Mouse (Mus musculus): ENCODE data around the gene Sycn. TPM values are rescaled to one million over a fixed set of nuclear protein-coding genes. Genes with fewer than 3 reads are reported as not detected.

The Sycn gene
- total and polyA plus RNA-seq, 2 experiments from 2014 or later: not detected

GRCm38 (mm10) chr7:28562951-28563350, 22.3 kb downstream of the Sycn start:
- H3K27me3 ChIP-seq (ENCODE audit: insufficient read depth, low read length): no peaks in the 10 kb centered on the region
- H3K36me3 ChIP-seq (ENCODE audit: insufficient read depth, low read length): peaks cover 31% of the 10 kb centered on the region
- ATAC-seq: no peak
- no peak overlapping the region for H3K4me2 ChIP-seq (ENCODE audit: low read depth, low read length)
- no peak overlapping the region for H3K4me3 ChIP-seq (ENCODE audit: low read length)
- 92% methylated on average over 13 of the region's 13 CpGs for WGBS
- no peak for TF ChIP-seq CTCF (IDR thresholded peaks at IDR 0.05; ENCODE audit: low read depth)
- H3K9ac ChIP-seq (replicated peaks; ENCODE audit: low read length): no peak overlapping the region
- DNase-seq (ENCODE audit: low spot score): no peak
- no peaks in the 10 kb centered on the region for H3K4me1 ChIP-seq (ENCODE audit: insufficient read depth, low read length)
- no peaks in the 10 kb centered on the region for H3K9me3 ChIP-seq (ENCODE audit: low read length)
- no peak overlapping the region for H3K27ac ChIP-seq

- H3K4me3 ChIP-seq (ENCODE audit: low read length): no peak overlapping the region
- H3K9ac ChIP-seq (replicated peaks; ENCODE audit: low read length): no peak overlapping the region
- no peak for TF ChIP-seq CTCF (IDR thresholded peaks at IDR 0.05; ENCODE audit: low read depth)
- H3K27ac ChIP-seq: no peak overlapping the region
- no peaks in the 10 kb centered on the region for H3K27me3 ChIP-seq (ENCODE audit: insufficient read depth, low read length)
- 56% methylated on average over 5 of the region's 5 CpGs for WGBS
- no peak for ATAC-seq
- peaks cover 30% of the 10 kb centered on the region for H3K36me3 ChIP-seq (ENCODE audit: insufficient read depth, low read length)
- H3K9me3 ChIP-seq (ENCODE audit: low read length): no peaks in the 10 kb centered on the region
- DNase-seq (ENCODE audit: low spot score): no peak
- H3K4me2 ChIP-seq (ENCODE audit: low read depth, low read length): no peak overlapping the region
- peaks cover 6% of the 10 kb centered on the region for H3K4me1 ChIP-seq (ENCODE audit: insufficient read depth, low read length)
These were observed 24.7 kb downstream of the Sycn start for GRCm38 (mm10) chr7:28565407-28565806.

- Histone ChIP-seq H3K9ac (replicated peaks; ENCODE audit: low read length) (no peak overlapping the region), H3K4me1 (ENCODE audit: insufficient read depth, low read length) (peaks cover 14% of the 10 kb centered on the region), H3K27me3 (ENCODE audit: insufficient read depth, low read length) (no peaks in the 10 kb centered on the region), H3K9me3 (ENCODE audit: low read length) (no peaks in the 10 kb centered on the region), H3K4me3 (ENCODE audit: low read length) (no peak overlapping the region), H3K4me2 (ENCODE audit: low read depth, low read length) (no peak overlapping the region), H3K36me3 (ENCODE audit: insufficient read depth, low read length) (peaks cover 19% of the 10 kb centered on the region), H3K27ac (no peak overlapping the region)
- no peak for TF ChIP-seq CTCF (IDR thresholded peaks at IDR 0.05; ENCODE audit: low read depth)
- WGBS: 94% methylated on average over 4 of the region's 4 CpGs
- ATAC-seq (no peak), DNase-seq (ENCODE audit: low spot score) (no peak)
These were observed 26.9 kb downstream of the Sycn start for GRCm38 (mm10) chr7:28567539-28567938.

- TF ChIP-seq CTCF (IDR thresholded peaks at IDR 0.05; ENCODE audit: low read depth): peak; percentile 82
- no peak overlapping the region for H3K27ac ChIP-seq
- ATAC-seq: no peak
- H3K4me3 ChIP-seq (ENCODE audit: low read length): no peak overlapping the region
- peak; percentile 72 for DNase-seq (ENCODE audit: low spot score)
- H3K4me2 ChIP-seq (ENCODE audit: low read depth, low read length): no peak overlapping the region
- peaks cover 14% of the 10 kb centered on the region for H3K4me1 ChIP-seq (ENCODE audit: insufficient read depth, low read length)
- H3K9me3 ChIP-seq (ENCODE audit: low read length): no peaks in the 10 kb centered on the region
- peaks cover 19% of the 10 kb centered on the region for H3K36me3 ChIP-seq (ENCODE audit: insufficient read depth, low read length)
- H3K9ac ChIP-seq (replicated peaks; ENCODE audit: low read length): no peak overlapping the region
- H3K27me3 ChIP-seq (ENCODE audit: insufficient read depth, low read length): no peaks in the 10 kb centered on the region
These were observed 27.6 kb downstream of the Sycn start for GRCm38 (mm10) chr7:28568253-28568652.

- no peak for TF ChIP-seq CTCF (IDR thresholded peaks at IDR 0.05; ENCODE audit: low read depth)
- H3K27ac ChIP-seq: peak overlapping the region; percentile 56
- H3K36me3 ChIP-seq (ENCODE audit: insufficient read depth, low read length): peaks cover 11% of the 10 kb centered on the region
- H3K9ac ChIP-seq (replicated peaks; ENCODE audit: low read length): 0 out of 2 replicates have a peak overlapping the region, but pooled peaks have one; percentile 13
- H3K4me3 ChIP-seq (ENCODE audit: low read length): no peak overlapping the region
- DNase-seq (ENCODE audit: low spot score) (peak; percentile 61), ATAC-seq (no peak)
- WGBS: 51% methylated on average over 12 of the region's 12 CpGs
- peaks cover 14% of the 10 kb centered on the region for H3K4me1 ChIP-seq (ENCODE audit: insufficient read depth, low read length)
- H3K27me3 ChIP-seq (ENCODE audit: insufficient read depth, low read length): no peaks in the 10 kb centered on the region
- no peak overlapping the region for H3K4me2 ChIP-seq (ENCODE audit: low read depth, low read length)
- H3K9me3 ChIP-seq (ENCODE audit: low read length): no peaks in the 10 kb centered on the region
These were observed 29.8 kb downstream of the Sycn start for GRCm38 (mm10) chr7:28570291-28570981.

DNA sequence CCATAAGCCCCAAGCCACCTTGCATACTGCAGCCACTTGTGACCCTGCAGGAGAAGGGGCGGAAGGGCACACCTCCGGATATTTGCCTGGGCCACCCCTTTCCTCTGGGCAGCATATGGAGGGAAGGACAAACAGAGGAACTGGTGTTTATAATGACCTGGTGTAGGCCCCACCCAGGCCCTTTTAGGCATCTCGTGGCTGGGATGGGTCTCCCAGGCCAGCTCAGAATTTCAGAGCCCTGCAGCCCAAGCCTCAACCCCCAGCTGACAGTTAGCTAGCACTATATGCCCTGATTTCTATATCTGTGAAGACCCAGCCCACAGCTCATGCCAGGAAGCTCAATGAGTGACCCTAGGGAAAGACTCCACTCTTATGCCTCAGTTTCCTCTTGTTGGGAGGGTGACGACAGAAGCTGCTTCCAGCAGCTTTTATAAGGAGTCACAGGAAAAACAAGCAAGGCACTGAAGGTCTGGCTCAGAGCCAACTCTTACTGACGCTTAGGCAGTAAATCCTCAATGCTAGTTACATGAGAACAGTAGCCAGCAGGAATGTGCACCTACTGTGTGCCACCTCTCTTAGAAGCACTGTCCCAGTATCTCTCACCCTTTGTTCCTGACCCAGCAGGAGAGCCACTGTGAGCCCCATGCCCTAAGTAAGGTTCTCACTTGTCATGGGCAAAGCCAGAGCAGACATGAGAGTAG, 30.4 kb downstream of the Sycn start:
- Histone ChIP-seq H3K4me2 (ENCODE audit: low read depth, low read length) (no peak overlapping the region), H3K9me3 (ENCODE audit: low read length) (no peaks in the 10 kb centered on the region), H3K4me1 (ENCODE audit: insufficient read depth, low read length) (peaks cover 15% of the 10 kb centered on the region), H3K27me3 (ENCODE audit: insufficient read depth, low read length) (no peaks in the 10 kb centered on the region), H3K4me3 (ENCODE audit: low read length) (no peak overlapping the region), H3K9ac (replicated peaks; ENCODE audit: low read length) (no peak overlapping the region), H3K36me3 (ENCODE audit: insufficient read depth, low read length) (peaks cover 11% of the 10 kb centered on the region), H3K27ac (peak overlapping the region; percentile 56; the same call in 1 of the 2 replicates)
- TF ChIP-seq CTCF (IDR thresholded peaks at IDR 0.05; ENCODE audit: low read depth): no peak
- 39% methylated on average over 5 of the region's 5 CpGs for WGBS
- no peak for ATAC-seq
- DNase-seq (ENCODE audit: low spot score): peak; percentile 65

GRCm38 (mm10) chr7:28572689-28573088, 32.0 kb downstream of the Sycn start:
- H3K27ac ChIP-seq: no peak overlapping the region
- TF ChIP-seq CTCF (IDR thresholded peaks at IDR 0.05; ENCODE audit: low read depth): no peak
- peaks cover 3% of the 10 kb centered on the region; the same call in 1 of the 2 replicates for H3K36me3 ChIP-seq (ENCODE audit: insufficient read depth, low read length)
- H3K4me3 ChIP-seq (ENCODE audit: low read length): no peak overlapping the region
- no peak for ATAC-seq
- no peaks in the 10 kb centered on the region for H3K27me3 ChIP-seq (ENCODE audit: insufficient read depth, low read length)
- WGBS: 84% methylated on average over 5 of the region's 5 CpGs
- no peak for DNase-seq (ENCODE audit: low spot score)
- H3K4me2 ChIP-seq (ENCODE audit: low read depth, low read length): no peak overlapping the region
- H3K4me1 ChIP-seq (ENCODE audit: insufficient read depth, low read length): peaks cover 27% of the 10 kb centered on the region
- no peak overlapping the region for H3K9ac ChIP-seq (replicated peaks; ENCODE audit: low read length)
- H3K9me3 ChIP-seq (ENCODE audit: low read length): no peaks in the 10 kb centered on the region
